Mouse (Mus musculus) activated CD4-positive, CD25-positive, alpha-beta regulatory T cell, adult 4 months (primary cell): ENCODE data around the gene Arnt2. TPM values are rescaled to one million over a fixed set of nuclear protein-coding genes. Genes with fewer than 3 reads are reported as not detected.

Experiments used
- ATAC-seq: one replicate; pipeline ENCODE4 v1.8.0; 2017
- polyA plus RNA-seq, 2 experiments: library from polyadenylated mRNA; unstranded; fragments of 100-300 nt; shearing (Covaris generic); gene quantifications; one replicate each; pipeline ENCODE4 v1.2.1; 2017

Arnt2 gene
- polyA plus RNA-seq, 2 experiments from 2014 or later = 1.4 to 3.1 TPM

DNA sequence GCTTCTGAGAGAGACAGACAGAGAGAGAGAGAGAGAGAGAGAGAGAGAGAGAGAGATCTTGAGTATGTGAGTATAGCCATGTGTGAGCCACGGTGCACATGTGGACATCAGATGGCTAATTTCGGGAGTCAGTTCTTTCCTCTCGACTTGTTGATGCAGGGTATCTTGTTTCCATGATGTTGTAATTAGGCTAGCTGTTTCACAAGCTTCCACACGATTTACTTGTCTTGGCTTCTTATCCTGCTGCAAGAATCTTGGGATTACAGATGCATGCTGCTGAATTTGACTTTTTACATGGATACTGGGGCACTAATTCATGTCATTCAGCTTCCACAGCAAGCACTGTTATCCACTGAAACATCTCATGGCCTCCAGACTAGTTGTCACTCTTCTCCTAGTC lies 178.6 kb downstream of the Arnt2 start:
- ATAC-seq = no peak

DNA sequence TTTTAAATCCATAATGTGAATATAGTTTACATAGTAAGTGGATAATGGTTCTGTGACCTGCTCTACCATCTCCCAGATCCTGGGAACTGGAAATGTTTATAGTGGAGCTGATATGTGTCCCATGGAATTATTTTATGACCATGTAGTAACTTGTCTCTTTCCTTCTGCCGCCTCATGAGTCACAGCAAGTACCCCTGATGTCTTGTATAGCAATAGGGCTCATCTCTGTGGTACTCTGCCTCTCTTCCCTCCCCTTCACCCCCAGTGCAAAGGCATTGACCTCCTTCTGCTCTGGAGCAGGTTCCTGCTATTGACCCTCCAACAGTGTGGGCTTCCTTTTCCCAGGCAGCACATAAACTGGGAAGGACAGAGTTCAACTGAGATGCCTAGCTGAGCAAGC lies 182.3 kb downstream of the Arnt2 start:
- no peak for ATAC-seq

DNA sequence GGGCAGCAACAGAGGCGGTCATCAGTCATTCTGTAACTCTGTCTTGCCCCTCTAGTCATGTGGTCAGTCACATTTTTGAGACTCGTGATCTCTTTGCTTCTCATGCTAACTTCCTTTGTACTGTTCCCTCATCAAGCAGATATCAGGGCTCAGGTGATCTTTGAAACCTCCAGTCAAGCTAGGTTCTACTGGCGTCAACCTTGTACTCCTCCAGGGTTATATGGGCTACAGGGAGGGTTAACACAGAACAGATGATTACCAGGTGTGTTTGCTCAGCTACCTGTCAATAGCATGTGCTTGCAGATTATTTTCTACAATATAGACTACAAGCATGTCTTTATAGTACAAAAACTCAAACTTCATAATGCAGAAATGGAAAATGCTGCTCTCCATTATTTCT lies 183.1 kb downstream of the Arnt2 start:
- ATAC-seq = no peak

DNA sequence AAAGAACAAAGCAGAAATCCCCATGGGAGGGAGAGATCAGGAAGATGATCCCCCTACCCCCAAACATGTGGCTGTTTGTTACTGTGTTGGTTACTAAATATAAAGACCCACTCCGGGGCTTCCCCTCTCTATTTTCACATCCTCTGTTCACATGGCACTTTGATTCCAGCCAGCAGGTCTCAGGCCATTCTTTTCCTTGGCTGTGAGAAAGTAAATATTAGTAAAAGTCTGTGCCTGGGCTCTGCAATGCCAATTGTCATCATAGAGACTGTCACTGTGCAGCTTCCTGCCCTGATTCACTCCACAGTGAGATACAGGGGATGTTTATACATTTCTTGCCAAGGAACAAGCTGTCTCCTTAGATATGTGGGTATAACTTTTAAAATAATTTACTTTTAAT lies 197.9 kb downstream of the Arnt2 start:
- no peak for ATAC-seq

DNA sequence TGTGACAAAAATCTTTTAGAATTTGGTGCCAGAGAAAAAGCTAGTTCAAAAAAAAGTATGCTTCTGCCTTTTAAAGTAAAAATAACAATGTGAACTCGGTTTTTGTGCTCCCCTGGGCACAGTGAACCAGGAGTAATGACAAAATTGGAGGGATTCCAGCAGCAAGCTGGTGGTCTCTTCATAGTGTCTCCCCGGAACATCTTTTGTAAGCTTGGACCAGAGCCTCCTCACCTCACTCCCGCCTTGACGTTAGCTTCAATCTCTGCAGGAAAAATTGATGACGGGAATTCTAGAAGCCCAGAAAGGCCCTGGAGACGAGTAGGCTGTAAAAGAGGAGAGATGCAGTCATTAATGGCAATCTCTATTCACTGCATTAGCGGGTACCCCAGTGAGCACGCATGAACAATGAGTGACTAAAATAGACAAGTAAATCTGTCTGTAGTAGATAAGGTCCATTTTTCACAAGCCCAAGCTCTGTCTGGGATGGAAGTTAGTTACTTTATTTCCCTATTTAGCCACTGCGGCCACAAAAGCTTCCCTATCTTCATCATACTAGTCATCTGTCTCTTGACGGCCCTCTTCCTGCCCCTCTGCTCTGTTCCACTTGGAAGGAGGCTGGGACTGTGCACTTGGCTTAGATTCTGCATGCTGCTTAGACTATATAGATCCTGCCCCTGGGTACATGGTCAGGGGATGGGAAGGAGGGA lies 199.2 kb downstream of the Arnt2 start:
- no peak for ATAC-seq

DNA sequence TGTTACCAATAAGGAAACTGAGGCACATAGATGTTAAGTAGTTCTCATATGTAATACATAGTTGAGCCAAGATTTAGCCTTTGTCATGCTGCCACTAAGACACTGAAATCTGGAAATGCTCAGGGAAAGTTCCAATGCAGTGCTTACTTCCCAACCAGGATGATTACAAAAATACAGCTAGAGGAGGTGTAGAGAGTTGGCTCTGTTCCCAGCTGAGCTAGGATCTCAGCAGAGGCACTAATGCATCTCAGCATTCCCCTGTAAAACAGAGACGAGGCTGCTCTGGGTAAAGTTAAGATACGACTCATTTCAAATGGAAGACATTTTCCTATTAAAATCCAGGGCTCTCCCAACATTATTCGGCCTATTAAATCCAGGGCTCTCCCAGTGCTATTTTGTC lies 206.0 kb downstream of the Arnt2 start:
- no peak for ATAC-seq

DNA sequence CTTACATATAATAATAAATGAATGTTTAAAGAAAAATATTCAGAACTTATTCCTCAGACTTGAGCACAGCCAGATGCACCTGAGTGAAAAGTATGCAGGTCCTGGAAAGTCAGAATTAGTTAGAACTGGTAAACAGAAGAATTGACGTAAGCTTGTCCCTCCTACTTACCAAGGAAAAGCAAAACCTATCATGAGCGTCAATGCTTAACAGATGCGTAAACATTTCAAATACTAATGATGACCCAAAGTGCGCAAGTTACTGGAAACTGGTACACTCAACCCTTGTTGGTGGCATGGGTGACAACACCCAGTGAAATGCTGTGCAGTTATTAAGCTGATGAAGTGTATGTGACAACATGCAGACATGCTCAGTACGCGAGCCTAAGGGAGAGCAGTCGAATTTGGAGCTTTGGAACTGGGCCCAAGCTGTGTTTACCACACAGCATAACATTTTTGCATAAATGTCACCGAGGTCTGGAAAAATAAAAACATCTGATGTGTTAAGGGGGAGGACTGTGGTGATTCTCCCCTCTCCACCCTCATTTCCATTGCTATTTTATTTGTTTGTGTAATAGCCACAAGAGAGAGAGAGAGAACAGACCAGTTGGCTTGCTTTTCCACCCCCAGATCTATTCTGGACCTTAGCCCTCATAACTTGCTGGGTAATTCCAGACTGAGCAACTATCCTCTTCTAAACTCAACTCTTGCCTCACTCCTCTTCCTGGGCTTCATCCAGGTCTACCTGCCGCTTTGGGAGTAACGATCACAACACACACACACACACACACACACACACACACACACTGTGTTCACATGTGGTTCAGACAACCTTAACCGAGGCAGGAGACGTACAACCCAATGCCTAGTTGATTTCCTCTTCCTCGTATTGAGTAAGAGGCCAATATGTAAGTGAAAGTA lies 208.6 kb downstream of the Arnt2 start:
- no peak for ATAC-seq

DNA sequence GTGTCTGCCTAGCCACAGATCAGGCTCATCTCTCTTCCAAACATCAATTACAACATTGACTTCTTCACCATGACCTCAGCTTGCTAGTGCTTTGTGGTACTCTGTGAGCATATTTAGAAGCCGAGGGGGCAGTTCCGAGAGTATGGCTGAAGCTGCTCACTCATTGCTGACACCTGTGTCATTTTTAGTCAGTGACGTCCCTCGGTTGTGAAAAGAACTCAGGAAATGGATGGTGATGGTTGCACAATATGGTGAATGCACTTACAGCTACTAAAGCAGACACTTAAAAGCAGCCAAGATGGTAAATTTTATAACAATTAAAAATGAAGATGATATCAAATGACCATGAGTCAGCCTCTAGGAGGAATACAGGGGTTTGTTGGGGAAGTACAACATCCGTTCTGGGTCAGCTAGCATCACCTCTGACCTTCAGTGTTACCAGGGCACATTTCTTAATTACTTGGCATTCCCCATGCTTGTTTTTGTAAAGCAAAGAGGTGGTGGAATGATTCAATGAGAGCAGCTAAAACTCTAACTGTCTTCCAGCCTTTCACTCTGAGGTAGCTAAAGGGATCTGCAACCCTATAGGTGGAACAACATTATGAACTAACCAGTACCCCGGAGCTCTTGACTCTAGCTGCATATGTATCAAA lies 212.6 kb downstream of the Arnt2 start:
- ATAC-seq = no peak

Other genes starting within 250 kb of the Arnt2 start
- gene Gm2115, start 118.8 kb upstream of the Arnt2 start, polyA plus RNA-seq = under 1 TPM in 1 of 2 experiments, not detected in 1; 0.17 TPM
- gene Fah, start 196.5 kb upstream of the Arnt2 start, polyA plus RNA-seq = 10 to 100 TPM in 1 of 2 experiments, 1 to 10 TPM in 1; 8.0 to 11.4 TPM